Mouse (Mus musculus): ENCODE results near the gene Cd247.

DNA sequence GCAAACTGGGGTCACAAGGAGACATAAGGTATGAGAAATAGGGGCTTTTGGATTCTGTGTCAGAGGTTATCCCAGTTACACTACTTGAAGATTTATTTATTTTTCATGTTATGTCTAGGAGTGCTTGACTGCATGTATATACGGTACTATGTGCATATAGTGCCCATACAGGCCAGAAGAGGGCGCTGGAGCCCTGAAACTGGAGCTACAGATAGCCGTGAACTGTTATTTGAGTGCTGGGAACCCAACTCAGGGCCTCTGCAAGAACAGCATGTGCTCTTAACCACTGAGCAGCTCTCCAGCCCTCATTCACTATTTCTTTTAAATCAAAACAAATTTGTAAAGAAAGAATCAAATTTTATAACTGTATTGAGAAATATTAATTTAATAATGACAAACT is 132.5 kb downstream of the Cd247 start:
- peak; percentile 12; the same call in 1 of the 2 replicates for TF ChIP-seq CTCF (IDR thresholded peaks at IDR 0.05; ENCODE audit: control insufficient read depth, insufficient read depth, insufficient replicate concordance, low read depth, low read length)
- no peak for TF ChIP-seq POLR2A (IDR thresholded peaks at IDR 0.05; ENCODE audit: control insufficient read depth, low read depth, low read length)
